Comparison of ENCODE assay signal across 8 mouse cellular contexts in the genomic region with DNA sequence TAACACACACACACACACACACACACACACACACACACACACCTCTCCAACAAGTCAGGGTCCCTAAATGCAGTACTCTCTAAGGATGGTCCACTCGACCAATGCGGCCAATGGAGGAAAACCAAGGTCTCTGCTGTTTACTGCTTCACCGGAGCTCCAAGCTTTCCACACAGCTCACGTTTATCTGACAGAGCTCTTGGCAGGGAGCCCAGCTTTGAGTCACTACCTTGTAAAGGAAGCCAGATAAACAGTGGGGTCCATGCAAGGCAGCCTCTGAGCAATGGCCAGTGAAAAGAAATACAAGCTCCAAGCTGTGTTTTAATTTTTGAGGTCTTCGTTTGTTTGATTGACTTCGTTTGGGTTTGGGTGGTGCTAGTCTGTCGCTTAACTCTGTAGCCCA.
DNase-seq lines count a peak whose midpoint lies in the region; ATAC-seq and TF ChIP-seq lines count a peak whose summit lies in the region.

No protein-coding gene starts in this region.

- WGBS in hindbrain, embryonic 12.5 days, result 65% methylated on average over 7 of the region's 7 CpGs
- WGBS in hindbrain, embryonic 10.5 days, result 72% methylated on average over 7 of the region's 7 CpGs
- WGBS in heart, embryonic 11.5 days (ENCODE audit: insufficient replicate concordance), result 25% methylated on average over 7 of the region's 7 CpGs
- WGBS in kidney, embryonic 15.5 days, result 32% methylated on average over 7 of the region's 7 CpGs
- WGBS in lung, adult 2 months, result 23% methylated on average over 7 of the region's 7 CpGs

- no peaks in the 10 kb centered on the region for H3K9me3 ChIP-seq in hindbrain, embryonic 12.5 days (replicated peaks)
- no peaks in the 10 kb centered on the region for H3K9me3 ChIP-seq in hindbrain, embryonic 10.5 days
- H3K9me3 ChIP-seq in heart, embryonic 11.5 days (replicated peaks; ENCODE audit: control insufficient read depth, low read length), result no peaks in the 10 kb centered on the region
- no peaks in the 10 kb centered on the region for H3K9me3 ChIP-seq in kidney, embryonic 15.5 days (replicated peaks)

- H3K36me3 ChIP-seq in hindbrain, embryonic 12.5 days, result no peaks in the 10 kb centered on the region
- H3K36me3 ChIP-seq in hindbrain, embryonic 10.5 days, result no peaks in the 10 kb centered on the region
- H3K36me3 ChIP-seq in heart, embryonic 11.5 days (ENCODE audit: control insufficient read depth, insufficient read depth, low read length), result no peaks in the 10 kb centered on the region
- H3K36me3 ChIP-seq in kidney, embryonic 15.5 days, result no peaks in the 10 kb centered on the region

- H3K4me1 ChIP-seq in hindbrain, embryonic 12.5 days, result peaks cover 9% of the 10 kb centered on the region; the same call in 1 of the 2 replicates
- H3K4me1 ChIP-seq in hindbrain, embryonic 10.5 days (replicated peaks), result peaks cover 5% of the 10 kb centered on the region
- peaks cover 33% of the 10 kb centered on the region for H3K4me1 ChIP-seq in heart, embryonic 11.5 days (ENCODE audit: control insufficient read depth, insufficient read depth, low read length)
- H3K4me1 ChIP-seq in kidney, embryonic 15.5 days, result peaks cover 24% of the 10 kb centered on the region
- peaks cover 8% of the 10 kb centered on the region for H3K4me1 ChIP-seq in lung, adult 2 months (ENCODE audit: control insufficient read depth, insufficient read depth, low read length)

- no peak for DNase-seq in hindbrain, embryonic 10.5 days (ENCODE audit: low spot score)
- DNase-seq in cerebellum, adult 18-20 months, result peak; percentile 73 to 78
- DNase-seq in lung, adult 2 months, result peak; percentile 68
- peak; percentile 29 to 32 for DNase-seq in right cerebral cortex, postnatal 36 days (ENCODE audit: low spot score in 2 of 2)
- DNase-seq in spleen, postnatal 14 days (ENCODE audit: low spot score in 2 of 2), result no peak

- no peak overlapping the region for H3K4me2 ChIP-seq in hindbrain, embryonic 12.5 days (replicated peaks)
- no peak overlapping the region; the same call in 1 of the 2 replicates for H3K4me2 ChIP-seq in heart, embryonic 11.5 days
- no peak overlapping the region for H3K4me2 ChIP-seq in kidney, embryonic 15.5 days

- TF ChIP-seq CTCF in lung, adult 2 months (IDR thresholded peaks at IDR 0.05; ENCODE audit: insufficient read depth, low read length), result no peak

- peaks cover 30% of the 10 kb centered on the region for H3K27me3 ChIP-seq in hindbrain, embryonic 12.5 days
- peaks cover 77% of the 10 kb centered on the region for H3K27me3 ChIP-seq in hindbrain, embryonic 10.5 days (ENCODE audit: insufficient read depth, poor library complexity, severe bottlenecking)
- peaks cover 28% of the 10 kb centered on the region for H3K27me3 ChIP-seq in heart, embryonic 11.5 days (ENCODE audit: control insufficient read depth, insufficient read depth, low read length)
- H3K27me3 ChIP-seq in kidney, embryonic 15.5 days, result peaks cover 20% of the 10 kb centered on the region

- H3K9ac ChIP-seq in hindbrain, embryonic 12.5 days, result no peak overlapping the region
- H3K9ac ChIP-seq in heart, embryonic 11.5 days (ENCODE audit: low read depth, low read length), result no peak overlapping the region
- no peak overlapping the region for H3K9ac ChIP-seq in kidney, embryonic 15.5 days

- no peak overlapping the region for H3K27ac ChIP-seq in hindbrain, embryonic 12.5 days
- H3K27ac ChIP-seq in hindbrain, embryonic 10.5 days, result no peak overlapping the region
- H3K27ac ChIP-seq in heart, embryonic 11.5 days (ENCODE audit: low read depth, low read length), result peak overlapping the region; percentile 75
- H3K27ac ChIP-seq in kidney, embryonic 15.5 days, result peak overlapping the region; percentile 73

- no peak overlapping the region for H3K4me3 ChIP-seq in hindbrain, embryonic 12.5 days
- H3K4me3 ChIP-seq in hindbrain, embryonic 10.5 days, result no peak overlapping the region
- no peak overlapping the region for H3K4me3 ChIP-seq in heart, embryonic 11.5 days (ENCODE audit: low read depth, low read length)
- H3K4me3 ChIP-seq in kidney, embryonic 15.5 days (replicated peaks), result no peak overlapping the region
- no peak overlapping the region for H3K4me3 ChIP-seq in lung, adult 2 months (replicated peaks; ENCODE audit: extremely low read depth, low read depth, low read length)

- ATAC-seq in hindbrain, embryonic 12.5 days (ENCODE audit: low FRiP score), result peak; percentile 38; the same call in 1 of the 2 replicates
- peak; percentile 83 for ATAC-seq in heart, embryonic 11.5 days (replicated peaks; ENCODE audit: insufficient number of reproducible peaks, low FRiP score, low TSS enrichment)
- ATAC-seq in kidney, embryonic 15.5 days (replicated peaks; ENCODE audit: low FRiP score), result peak; percentile 80

- TF ChIP-seq POLR2A in lung, adult 2 months (IDR thresholded peaks at IDR 0.05; ENCODE audit: borderline replicate concordance, extremely low read depth, low read depth, low read length), result no peak

Comparison
In these comparisons a context has a peak if more than half of its experiments do, and no peak if none do; other contexts are left out.
1. H3K27ac ChIP-seq: peak in heart, embryonic 11.5 days (single experiment) and kidney, embryonic 15.5 days (single experiment); none in hindbrain, embryonic 12.5 days (single experiment) and hindbrain, embryonic 10.5 days (single experiment).
2. DNase-seq: peak in cerebellum, adult 18-20 months (2 of 2), lung, adult 2 months (single experiment) and right cerebral cortex, postnatal 36 days (2 of 2); none in hindbrain, embryonic 10.5 days (single experiment) and spleen, postnatal 14 days (0 of 2).
3. Peak in every context shown above with its lines, with median percentiles within 50 percentile points of each other: ATAC-seq.